Mouse (Mus musculus) hindbrain, postnatal 0 days (tissue): Measurements from ENCODE around the gene Ets2. TPM values are rescaled to one million over a fixed set of nuclear protein-coding genes. Genes with fewer than 3 reads are reported as not detected.
"Not testable (repeated sequence)": the region's sequence is repeated elsewhere in the genome, so short reads cannot be mapped to it uniquely, and the experiment has no call there.

Source experiments
- ATAC-seq: fragments of 200-750 bp; cut with Nextera tagmentation; 2 replicates; pipeline ENCODE4 v1.8.0; 2017; ENCODE audit warnings: mild to moderate bottlenecking, moderate TSS enrichment, moderate library complexity
- DNase-seq: peaks from one replicate; pipeline ENCODE4 v3.0.0-alpha.2; 2015; ENCODE audit warnings: low spot score
- H3K27ac ChIP-seq: fragments of 300-500 bp; sonication (generic); 2 replicates; pipeline ENCODE4 v1.5.1; 2014; ENCODE audit warnings: mild to moderate bottlenecking
- H3K27me3 ChIP-seq: fragments of 300-500 bp; sonication (generic); 2 replicates; pipeline ENCODE4 v1.6.1; 2014; ENCODE audit warnings: low read length, mixed read lengths; ENCODE audit not compliant: insufficient read depth
- H3K36me3 ChIP-seq: fragments of 300-500 bp; sonication (generic); 2 replicates; pipeline ENCODE4 v1.6.1; 2014; ENCODE audit warnings: low read length, mixed read lengths; ENCODE audit not compliant: insufficient read depth
- H3K4me1 ChIP-seq: fragments of 300-500 bp; sonication (generic); 2 replicates; pipeline ENCODE4 v1.6.1; 2014; ENCODE audit warnings: antibody characterized with exemption, low read length, mixed read lengths; ENCODE audit not compliant: insufficient read depth
- H3K4me2 ChIP-seq: fragments of 300-500 bp; sonication (generic); 2 replicates; pipeline ENCODE4 v1.6.1; 2014; ENCODE audit warnings: low read depth, mild to moderate bottlenecking, low read length, moderate library complexity, mixed read lengths
- H3K4me3 ChIP-seq: fragments of 300-500 bp; sonication (generic); 2 replicates; pipeline ENCODE4 v1.5.1; 2014; ENCODE audit warnings: low read length
- H3K9ac ChIP-seq: fragments of 300-500 bp; sonication (generic); replicated peaks from 2 replicates; pipeline ENCODE4 v1.6.1; 2014; ENCODE audit warnings: mild to moderate bottlenecking, low read length, moderate library complexity, mixed read lengths
- H3K9me3 ChIP-seq: fragments of 300-500 bp; sonication (generic); 2 replicates; pipeline ENCODE4 v1.6.1; 2016; ENCODE audit warnings: low read length, mixed read lengths
- CTCF ChIP-seq: IDR thresholded peaks from 2 replicates; pipeline ENCODE4 v1.5.1; 2016; ENCODE audit warnings: antibody characterized with exemption, control low read depth, low read depth
- WGBS: fragments of 180-500 bp; shearing (Covaris S2); extraction: QIAGEN DNeasy Blood & Tissue Kit; methylation state at CpG from one replicate; pipeline ENCODE4 v1.1.7; 2014; 5-methylcytosine and 5-hydroxymethylcytosine counted together
- polyA plus RNA-seq: library from polyadenylated mRNA; unstranded; fragments of >200 nt; fragmentation: Nextera tagmentation; extraction: Ambion mirVana; gene quantifications from 2 replicates; pipeline ENCODE4 v1.2.1, GENCODE M21; 2015
- total RNA-seq: library from RNA; depleted of rRNA; stranded (reverse); fragments of >200 nt; gene quantifications from 2 replicates; pipeline ENCODE4 v1.2.3, GENCODE M21; 2014

Ets2 gene
- total and polyA plus RNA-seq, 2 experiments from 2014 or later = 15.1 to 24.2 TPM

- WGBS = 95% methylated on average over 6 of the region's 6 CpGs
- ATAC-seq (no peak), DNase-seq (no peak)
- no peak overlapping the region for H3K4me2 ChIP-seq
- TF ChIP-seq CTCF = no peak
- H3K4me1 ChIP-seq = 0 out of 2 replicates have a peak, but pooled peaks cover 3% of the 10 kb centered on the region
- no peak overlapping the region for H3K4me3 ChIP-seq
- no peaks in the 10 kb centered on the region for H3K9me3 ChIP-seq
- no peaks in the 10 kb centered on the region for H3K27me3 ChIP-seq
- no peaks in the 10 kb centered on the region for H3K36me3 ChIP-seq
- H3K9ac ChIP-seq = no peak overlapping the region
- H3K27ac ChIP-seq = no peak overlapping the region
These were observed 48.3 kb downstream of the Ets2 start for GRCm38 (mm10) chr16:95750211-95750629.

GRCm38 (mm10) chr16:95752502-95752901 is 50.6 kb downstream of the Ets2 start:
- 79% methylated on average over 9 of the region's 9 CpGs for WGBS
- no peak for TF ChIP-seq CTCF
- Histone ChIP-seq H3K27ac (no peak overlapping the region), H3K27me3 (no peaks in the 10 kb centered on the region), H3K36me3 (no peaks in the 10 kb centered on the region), H3K4me1 (0 out of 2 replicates have a peak, but pooled peaks cover 3% of the 10 kb centered on the region), H3K4me3 (no peak overlapping the region), H3K9me3 (no peaks in the 10 kb centered on the region), H3K4me2 (no peak overlapping the region), H3K9ac (no peak overlapping the region)
- ATAC-seq (no peak), DNase-seq (no peak)

DNA sequence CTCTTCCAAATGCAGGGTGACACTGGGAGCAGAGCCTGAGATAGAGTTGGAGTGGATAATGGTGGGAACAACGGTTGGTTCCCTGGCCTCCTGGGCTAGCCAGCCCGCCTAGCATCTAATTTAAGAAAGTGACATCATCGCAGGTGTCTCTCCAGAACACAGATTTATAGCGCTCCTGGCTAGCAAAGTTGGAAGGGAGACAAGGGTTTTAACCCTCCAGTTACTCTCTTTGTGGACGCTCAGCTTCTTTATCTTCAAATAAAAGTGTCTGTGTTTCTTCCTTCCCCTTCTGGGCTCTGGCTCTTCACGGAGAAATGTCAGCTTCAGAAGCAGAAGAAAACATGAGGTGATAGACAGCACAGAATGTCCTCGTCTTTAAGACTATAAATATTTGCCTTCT is 51.4 kb downstream of the Ets2 start:
- 73% methylated on average over 7 of the region's 7 CpGs for WGBS
- Histone ChIP-seq H3K9ac (no peak overlapping the region), H3K27ac (no peak overlapping the region), H3K4me1 (0 out of 2 replicates have a peak, but pooled peaks cover 3% of the 10 kb centered on the region), H3K4me3 (no peak overlapping the region), H3K36me3 (no peaks in the 10 kb centered on the region), H3K27me3 (no peaks in the 10 kb centered on the region), H3K9me3 (no peaks in the 10 kb centered on the region), H3K4me2 (no peak overlapping the region)
- DNase-seq (no peak), ATAC-seq (no peak)
- no peak for TF ChIP-seq CTCF

- Histone ChIP-seq H3K4me2 (no peak overlapping the region), H3K27me3 (no peaks in the 10 kb centered on the region), H3K9me3 (no peaks in the 10 kb centered on the region), H3K4me1 (no peaks in the 10 kb centered on the region), H3K9ac (no peak overlapping the region), H3K27ac (no peak overlapping the region), H3K4me3 (no peak overlapping the region), H3K36me3 (no peaks in the 10 kb centered on the region)
- DNase-seq (no peak), ATAC-seq (no peak)
- WGBS = 84% methylated on average over 8 of the region's 8 CpGs
- no peak for TF ChIP-seq CTCF
These were observed 57.5 kb downstream of the Ets2 start for GRCm38 (mm10) chr16:95759151-95759987.

GRCm38 (mm10) chr16:95759988-95760391 is 58.1 kb downstream of the Ets2 start:
- 77% methylated on average over 6 of the region's 6 CpGs for WGBS
- Histone ChIP-seq H3K4me3 (no peak overlapping the region), H3K36me3 (no peaks in the 10 kb centered on the region), H3K4me1 (no peaks in the 10 kb centered on the region), H3K9ac (no peak overlapping the region), H3K27ac (no peak overlapping the region), H3K4me2 (no peak overlapping the region), H3K27me3 (no peaks in the 10 kb centered on the region), H3K9me3 (no peaks in the 10 kb centered on the region)
- no peak for TF ChIP-seq CTCF
- ATAC-seq (no peak), DNase-seq (no peak)

- no peak for ATAC-seq
- no peaks in the 10 kb centered on the region for H3K9me3 ChIP-seq
- 74% methylated on average over 6 of the region's 6 CpGs for WGBS
These were observed 59.9 kb downstream of the Ets2 start for GRCm38 (mm10) chr16:95761742-95762141.

GRCm38 (mm10) chr16:95763201-95763600 is 61.3 kb downstream of the Ets2 start:
- no peak overlapping the region for H3K4me2 ChIP-seq
- WGBS = 76% methylated on average over 6 of the region's 6 CpGs
- no peaks in the 10 kb centered on the region for H3K9me3 ChIP-seq
- no peaks in the 10 kb centered on the region for H3K36me3 ChIP-seq
- DNase-seq (no peak), ATAC-seq (no peak)
- H3K9ac ChIP-seq = no peak overlapping the region
- H3K4me3 ChIP-seq = no peak overlapping the region
- H3K27me3 ChIP-seq = no peaks in the 10 kb centered on the region
- 0 out of 2 replicates have a peak, but pooled peaks cover 3% of the 10 kb centered on the region for H3K4me1 ChIP-seq
- no peak for TF ChIP-seq CTCF
- no peak overlapping the region for H3K27ac ChIP-seq

More at GRCm38 (mm10) chr16:95761742-95762141, 59.9 kb downstream of the Ets2 start:
- Histone ChIP-seq H3K4me2 (no peak overlapping the region), H3K4me1 (0 out of 2 replicates have a peak, but pooled peaks cover 1% of the 10 kb centered on the region), H3K27me3 (no peaks in the 10 kb centered on the region), H3K9ac (no peak overlapping the region), H3K4me3 (no peak overlapping the region), H3K27ac (no peak overlapping the region), H3K36me3 (no peaks in the 10 kb centered on the region)
- DNase-seq = no peak
- no peak for TF ChIP-seq CTCF

DNA sequence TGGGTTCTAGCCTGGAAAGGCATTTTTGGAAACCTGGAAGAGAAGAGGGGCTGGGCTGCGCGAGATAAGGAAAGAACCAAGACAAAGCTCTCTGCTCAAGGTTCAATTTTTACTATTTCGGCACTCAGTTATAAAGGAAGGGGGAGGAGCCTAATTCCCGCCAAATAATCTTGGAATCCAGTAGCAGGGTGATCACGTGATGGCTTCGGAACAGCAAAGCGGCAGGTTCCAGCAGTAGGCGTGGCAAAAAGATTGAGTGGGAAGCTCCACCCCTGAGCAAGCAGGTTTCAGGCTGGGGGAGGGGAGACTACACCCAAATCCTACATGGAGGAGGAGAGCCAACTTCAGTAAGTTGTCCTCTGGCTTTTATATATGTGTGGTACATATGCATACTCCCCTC is 62.2 kb downstream of the Ets2 start:
- H3K9ac ChIP-seq, H3K9me3 ChIP-seq, H3K27ac ChIP-seq, ATAC-seq, H3K4me1 ChIP-seq, DNase-seq, H3K27me3 ChIP-seq, H3K4me2 ChIP-seq, H3K36me3 ChIP-seq, H3K4me3 ChIP-seq: not testable (repeated sequence)
- WGBS = 80% methylated on average over 8 of the region's 8 CpGs
